8 mouse cellular contexts compared by ENCODE assay signal in the genomic region with DNA sequence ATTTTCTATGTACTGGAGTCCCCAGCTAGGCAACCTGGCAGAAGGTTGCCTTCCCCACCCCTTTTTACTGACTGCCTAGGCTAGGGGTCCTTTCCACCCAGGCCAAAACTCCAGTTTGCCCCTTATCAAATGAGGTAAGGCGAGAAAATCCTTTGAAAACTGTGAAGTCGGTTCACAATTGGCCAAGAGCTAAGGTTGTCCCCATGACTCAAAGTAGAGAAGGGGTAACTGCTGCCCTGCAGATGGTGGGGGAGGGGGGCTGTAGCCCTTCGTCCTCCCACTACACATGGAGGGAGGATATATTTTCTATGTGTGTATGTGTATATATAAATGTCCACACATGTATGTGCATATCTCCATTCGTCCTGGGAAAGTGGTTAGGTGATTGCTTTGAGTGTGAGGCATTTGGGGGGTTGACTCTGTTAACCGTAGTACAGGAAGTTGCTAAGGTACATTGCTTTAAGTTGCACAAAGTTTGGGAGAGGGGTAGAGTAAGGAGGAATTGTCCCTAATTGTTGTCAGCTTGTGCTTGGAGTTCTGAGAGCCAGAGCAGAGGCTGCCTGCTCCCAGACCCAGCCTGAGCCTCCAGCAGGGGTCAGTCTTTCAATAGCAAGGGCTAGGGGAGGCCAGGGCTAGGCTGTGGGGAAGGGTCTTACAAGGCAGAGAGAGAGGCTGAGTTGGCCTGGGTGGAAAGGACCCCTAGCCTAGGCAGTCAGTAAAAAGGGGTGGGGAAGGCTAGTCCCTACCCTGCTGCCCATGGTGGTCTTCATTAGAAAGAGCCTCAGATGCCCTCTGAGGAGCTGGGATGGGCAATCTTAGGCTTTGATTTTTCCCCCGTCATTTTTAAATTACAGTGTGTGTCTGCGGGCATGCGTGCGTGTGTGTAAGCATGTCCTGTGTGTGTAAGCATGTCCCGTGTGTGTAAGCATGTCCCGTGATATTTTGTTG. TPM values are rescaled to one million over a fixed set of nuclear protein-coding genes. Genes with fewer than 3 reads are reported as not detected.
DNase-seq lines count a peak whose midpoint lies in the region; ATAC-seq lines count a peak whose summit lies in the region.

No protein-coding gene starts in this region.

- 0 out of 2 replicates have a peak overlapping the region, but pooled peaks have one; percentile 98 for H3K9ac ChIP-seq in embryonic facial prominence, embryonic 13.5 days
- H3K9ac ChIP-seq in limb, embryonic 11.5 days (ENCODE audit: low read length), result no peak overlapping the region
- peak overlapping the region; percentile 99 for H3K9ac ChIP-seq in neural tube, embryonic 15.5 days (replicated peaks)

- H3K36me3 ChIP-seq in embryonic facial prominence, embryonic 13.5 days, result peaks cover 30% of the 10 kb centered on the region
- peaks cover 7% of the 10 kb centered on the region; the same call in 1 of the 2 replicates for H3K36me3 ChIP-seq in limb, embryonic 11.5 days (ENCODE audit: control insufficient read depth, insufficient read depth, low read length)
- peaks cover under 1% of the 10 kb centered on the region for H3K36me3 ChIP-seq in neural tube, embryonic 15.5 days

- DNase-seq in kidney, postnatal 10 days, result peak; percentile 68
- no peak for DNase-seq in kidney, adult 11 months
- DNase-seq in NIH3T3 (ENCODE audit: low read depth), result peak; percentile 59
- peak; percentile 77 for DNase-seq in limb, embryonic 11.5 days (ENCODE audit: low spot score)
- no peak for DNase-seq in Muller cell, postnatal 12 days (ENCODE audit: inconsistent ontology term)

- no peak for ATAC-seq in embryonic facial prominence, embryonic 13.5 days (ENCODE audit: insufficient number of reproducible peaks, insufficient read depth, low FRiP score, low TSS enrichment, low read depth)
- ATAC-seq in limb, embryonic 11.5 days (ENCODE audit: insufficient number of reproducible peaks, low FRiP score, low TSS enrichment, low read depth), result 0 out of 2 replicates have a peak, but pooled peaks have one; percentile 27
- ATAC-seq in neural tube, embryonic 15.5 days (ENCODE audit: low FRiP score), result peak; percentile 49; the same call in 1 of the 2 replicates
- ATAC-seq in granulocyte monocyte progenitor cell, adult 5-6 weeks (replicated peaks; ENCODE audit: poor library complexity, severe bottlenecking), result no peak; the same call in 1 of the 2 replicates

- no peak overlapping the region for H3K4me3 ChIP-seq in embryonic facial prominence, embryonic 13.5 days
- H3K4me3 ChIP-seq in limb, embryonic 11.5 days (ENCODE audit: low read depth, low read length), result no peak overlapping the region
- H3K4me3 ChIP-seq in neural tube, embryonic 15.5 days (replicated peaks), result peak overlapping the region; percentile 84; the same call in 1 of the 2 replicates

- H3K9me3 ChIP-seq in embryonic facial prominence, embryonic 13.5 days, result no peaks in the 10 kb centered on the region
- H3K9me3 ChIP-seq in limb, embryonic 11.5 days (ENCODE audit: control insufficient read depth, low read length), result no peaks in the 10 kb centered on the region
- H3K9me3 ChIP-seq in neural tube, embryonic 15.5 days (replicated peaks), result no peaks in the 10 kb centered on the region

- H3K27me3 ChIP-seq in embryonic facial prominence, embryonic 13.5 days, result no peaks in the 10 kb centered on the region
- H3K27me3 ChIP-seq in limb, embryonic 11.5 days (ENCODE audit: control insufficient read depth, insufficient read depth, low read length), result no peaks in the 10 kb centered on the region
- no peaks in the 10 kb centered on the region for H3K27me3 ChIP-seq in neural tube, embryonic 15.5 days (replicated peaks)

- H3K4me2 ChIP-seq in embryonic facial prominence, embryonic 13.5 days, result peak overlapping the region; percentile 88
- no peak overlapping the region for H3K4me2 ChIP-seq in limb, embryonic 11.5 days (ENCODE audit: low read depth, severe bottlenecking)
- peak overlapping the region; percentile 77 for H3K4me2 ChIP-seq in neural tube, embryonic 15.5 days

- peaks cover 43% of the 10 kb centered on the region for H3K4me1 ChIP-seq in embryonic facial prominence, embryonic 13.5 days
- peaks cover 20% of the 10 kb centered on the region for H3K4me1 ChIP-seq in limb, embryonic 11.5 days (ENCODE audit: control insufficient read depth, insufficient read depth, low read length)
- H3K4me1 ChIP-seq in neural tube, embryonic 15.5 days, result peaks cover 55% of the 10 kb centered on the region

- WGBS in embryonic facial prominence, embryonic 13.5 days, result 71% methylated on average over 11 of the region's 11 CpGs
- WGBS in limb, embryonic 11.5 days, result 78% methylated on average over 11 of the region's 11 CpGs
- WGBS in neural tube, embryonic 15.5 days, result 82% methylated on average over 11 of the region's 11 CpGs

- H3K27ac ChIP-seq in embryonic facial prominence, embryonic 13.5 days, result no peak overlapping the region
- no peak overlapping the region for H3K27ac ChIP-seq in limb, embryonic 11.5 days (replicated peaks; ENCODE audit: low read depth, low read length)
- 0 out of 2 replicates have a peak overlapping the region, but pooled peaks have one; percentile 9 for H3K27ac ChIP-seq in neural tube, embryonic 15.5 days (replicated peaks)

RNA-seq across cellular contexts. Expression of gene Gigyf1, which starts 5.2 kb away (rescaled TPM):
- 16.3 and 17.1 TPM in 2 replicates for polyA plus RNA-seq in embryonic facial prominence, embryonic 13.5 days (2015; fragmentation: Nextera tagmentation; extraction: Ambion mirVana)
- polyA plus RNA-seq in limb, embryonic 11.5 days (2014; fragmentation: Nextera tagmentation; extraction: Ambion mirVana), result 13.7 and 14.1 TPM in 2 replicates
- polyA plus RNA-seq in neural tube, embryonic 15.5 days (2015; fragmentation: Nextera tagmentation; extraction: Ambion mirVana), result 15.7 and 16.7 TPM in 2 replicates
- 21.0 and 21.7 TPM in 2 replicates for total RNA-seq in granulocyte monocyte progenitor cell, adult 5-6 weeks (2014; fragmentation: Nextera tagmentation)
- total RNA-seq in granulocyte monocyte progenitor cell, adult 5-6 weeks (2017), result 5.2 and 7.7 TPM in 2 replicates

RNA-seq across cellular contexts. Expression of gene Pop7, which starts 10.8 kb away (rescaled TPM):
- polyA plus RNA-seq in embryonic facial prominence, embryonic 13.5 days (2015; fragmentation: Nextera tagmentation; extraction: Ambion mirVana), result 48.0 and 56.2 TPM in 2 replicates
- polyA plus RNA-seq in limb, embryonic 11.5 days (2014; fragmentation: Nextera tagmentation; extraction: Ambion mirVana), result 51.1 and 59.3 TPM in 2 replicates
- polyA plus RNA-seq in neural tube, embryonic 15.5 days (2015; fragmentation: Nextera tagmentation; extraction: Ambion mirVana), result 76.5 and 81.6 TPM in 2 replicates
- total RNA-seq in granulocyte monocyte progenitor cell, adult 5-6 weeks (2014; fragmentation: Nextera tagmentation), result 31.2 and 36.5 TPM in 2 replicates
- 18.3 and 28.9 TPM in 2 replicates for total RNA-seq in granulocyte monocyte progenitor cell, adult 5-6 weeks (2017)

RNA-seq across cellular contexts. Expression of gene Epo, which starts 19.9 kb away (rescaled TPM):
- not detected in 2 replicates for polyA plus RNA-seq in embryonic facial prominence, embryonic 13.5 days (2015; fragmentation: Nextera tagmentation; extraction: Ambion mirVana)
- polyA plus RNA-seq in limb, embryonic 11.5 days (2014; fragmentation: Nextera tagmentation; extraction: Ambion mirVana), result 0.54 and 0.67 TPM in 2 replicates
- not detected in 2 replicates for polyA plus RNA-seq in neural tube, embryonic 15.5 days (2015; fragmentation: Nextera tagmentation; extraction: Ambion mirVana)
- not detected in 2 replicates for total RNA-seq in granulocyte monocyte progenitor cell, adult 5-6 weeks (2014; fragmentation: Nextera tagmentation)
- not detected in 2 replicates for total RNA-seq in granulocyte monocyte progenitor cell, adult 5-6 weeks (2017)

RNA-seq across cellular contexts. Expression of gene Gnb2, which starts 20.2 kb away (rescaled TPM):
- polyA plus RNA-seq in embryonic facial prominence, embryonic 13.5 days (2015; fragmentation: Nextera tagmentation; extraction: Ambion mirVana), result 360 and 396 TPM in 2 replicates
- 352 and 360 TPM in 2 replicates for polyA plus RNA-seq in limb, embryonic 11.5 days (2014; fragmentation: Nextera tagmentation; extraction: Ambion mirVana)
- 503 and 540 TPM in 2 replicates for polyA plus RNA-seq in neural tube, embryonic 15.5 days (2015; fragmentation: Nextera tagmentation; extraction: Ambion mirVana)
- total RNA-seq in granulocyte monocyte progenitor cell, adult 5-6 weeks (2014; fragmentation: Nextera tagmentation), result 335 and 473 TPM in 2 replicates
- total RNA-seq in granulocyte monocyte progenitor cell, adult 5-6 weeks (2017), result 226 and 299 TPM in 2 replicates

RNA-seq across cellular contexts. Expression of gene Zan, which starts 36.3 kb away (rescaled TPM):
- 0.11 and 0.17 TPM in 2 replicates for polyA plus RNA-seq in embryonic facial prominence, embryonic 13.5 days (2015; fragmentation: Nextera tagmentation; extraction: Ambion mirVana)
- 0.13 TPM in 1 of 2 replicates, not detected in the other for polyA plus RNA-seq in limb, embryonic 11.5 days (2014; fragmentation: Nextera tagmentation; extraction: Ambion mirVana)
- polyA plus RNA-seq in neural tube, embryonic 15.5 days (2015; fragmentation: Nextera tagmentation; extraction: Ambion mirVana), result 0.14 and 0.22 TPM in 2 replicates
- total RNA-seq in granulocyte monocyte progenitor cell, adult 5-6 weeks (2014; fragmentation: Nextera tagmentation), result 0.66 and 4.7 TPM in 2 replicates
- 0.04 and 0.05 TPM in 2 replicates for total RNA-seq in granulocyte monocyte progenitor cell, adult 5-6 weeks (2017)

Comparison
In these comparisons a context has a peak if more than half of its experiments do, and no peak if none do; other contexts are left out.
1. DNase-seq: peak in kidney, postnatal 10 days (single experiment), NIH3T3 (single experiment) and limb, embryonic 11.5 days (single experiment); none in kidney, adult 11 months (single experiment) and Muller cell, postnatal 12 days (single experiment).
2. ATAC-seq: peak in limb, embryonic 11.5 days (single experiment) and neural tube, embryonic 15.5 days (single experiment); none in embryonic facial prominence, embryonic 13.5 days (single experiment) and granulocyte monocyte progenitor cell, adult 5-6 weeks (single experiment).